Mouse (Mus musculus) small intestine, adult 2 months (tissue): ENCODE measurements around the gene Ncmap.

Experiments used
- CTCF ChIP-seq: fragments of 200-500 bp; IDR thresholded peaks from 2 replicates; pipeline ENCODE4 v1.5.1; 2012; ENCODE audit warnings: low read depth, mild to moderate bottlenecking, control low read depth, inconsistent platforms, low read length, moderate library complexity, mixed read lengths; ENCODE audit not compliant: insufficient replicate concordance, insufficient read length; ENCODE audit errors: extremely low read depth
- POLR2A ChIP-seq: fragments of 200-500 bp; IDR thresholded peaks from 2 replicates; pipeline ENCODE4 v1.6.1; 2012; ENCODE audit warnings: low read depth, mild to moderate bottlenecking, control low read depth, inconsistent platforms, low read length, moderate library complexity

- TF ChIP-seq CTCF (no peak), POLR2A (no peak)
Measured at GRCm38 (mm10) chr4:135377241-135377640, 20.8 kb downstream of the Ncmap start.
